Mouse (Mus musculus): ENCODE results near the gene Rbm18. TPM values are rescaled to one million over a fixed set of nuclear protein-coding genes. Genes with fewer than 3 reads are reported as not detected.

The Rbm18 gene
- polyA plus RNA-seq, 1 experiment from 2014 or later, result 78.7 TPM

GRCm38 (mm10) chr2:36102559-36102946, 34.0 kb downstream of the Rbm18 start:
- no peak overlapping the region for H3K27ac ChIP-seq (ENCODE audit: low read length)
- H3K36me3 ChIP-seq (ENCODE audit: control insufficient read depth, insufficient read depth, low read length), result no peaks in the 10 kb centered on the region
- 4% methylated on average over 21 of the region's 21 CpGs for WGBS
- no peak overlapping the region for H3K9ac ChIP-seq (replicated peaks; ENCODE audit: low read depth, low read length)
- peaks cover 23% of the 10 kb centered on the region for H3K4me1 ChIP-seq (ENCODE audit: control insufficient read depth, insufficient read depth, low read length)
- peaks cover 81% of the 10 kb centered on the region for H3K27me3 ChIP-seq (ENCODE audit: control insufficient read depth, insufficient read depth, low read length)
- peak overlapping the region; percentile 30; the same call in 1 of the 2 replicates for H3K4me3 ChIP-seq (ENCODE audit: low read depth, low read length)
- H3K4me2 ChIP-seq (replicated peaks; ENCODE audit: low read depth, low read length), result no peak overlapping the region
- ATAC-seq (ENCODE audit: insufficient number of reproducible peaks, insufficient read depth, low FRiP score, low read depth), result no peak
- no peaks in the 10 kb centered on the region for H3K9me3 ChIP-seq (ENCODE audit: control insufficient read depth, low read depth, low read length)

DNA sequence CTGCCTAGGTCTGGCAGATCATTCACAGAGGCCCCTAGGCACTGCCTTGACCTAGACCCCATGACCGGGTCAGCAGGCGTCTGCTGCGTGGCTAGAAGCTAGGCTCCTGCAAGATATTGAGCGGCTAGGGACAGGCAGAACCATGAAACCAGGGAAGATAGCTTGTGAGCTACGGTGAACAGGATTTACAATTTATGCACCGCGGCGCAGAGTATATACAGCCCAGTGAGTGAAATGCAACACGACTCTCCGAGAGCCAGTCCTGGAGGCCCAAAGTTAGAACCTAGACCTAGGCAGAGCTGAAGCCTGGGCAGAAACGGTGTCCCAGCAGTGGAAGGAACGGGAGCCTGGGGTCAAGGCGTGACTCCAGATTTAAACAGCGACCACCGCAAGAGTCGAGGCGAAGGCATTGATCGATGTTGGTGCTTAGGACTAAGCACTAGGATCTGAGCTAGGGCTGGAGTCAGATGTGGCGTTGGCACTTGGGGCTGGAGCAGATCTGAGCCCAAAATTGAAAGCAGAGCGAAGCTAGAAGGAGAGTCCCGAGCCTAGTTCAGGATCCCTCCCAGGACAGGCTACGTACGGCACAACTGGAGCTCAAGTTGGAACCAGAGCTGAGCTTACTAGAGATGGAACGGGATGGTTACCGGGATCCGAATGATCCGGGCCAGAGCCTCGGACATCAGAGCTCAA, 34.6 kb downstream of the Rbm18 start:
- Histone ChIP-seq H3K27ac (ENCODE audit: low read length) (no peak overlapping the region), H3K4me3 (ENCODE audit: low read depth, low read length) (peak overlapping the region; percentile 11; the same call in 1 of the 2 replicates), H3K36me3 (ENCODE audit: control insufficient read depth, insufficient read depth, low read length) (no peaks in the 10 kb centered on the region), H3K9ac (replicated peaks; ENCODE audit: low read depth, low read length) (no peak overlapping the region), H3K9me3 (ENCODE audit: control insufficient read depth, low read depth, low read length) (no peaks in the 10 kb centered on the region), H3K4me2 (replicated peaks; ENCODE audit: low read depth, low read length) (no peak overlapping the region), H3K4me1 (ENCODE audit: control insufficient read depth, insufficient read depth, low read length) (peaks cover 23% of the 10 kb centered on the region), H3K27me3 (ENCODE audit: control insufficient read depth, insufficient read depth, low read length) (peaks cover 79% of the 10 kb centered on the region)
- 5% methylated on average over 28 of the region's 28 CpGs for WGBS
- no peak; the same call in 1 of the 2 replicates for ATAC-seq (ENCODE audit: insufficient number of reproducible peaks, insufficient read depth, low FRiP score, low read depth)

- Histone ChIP-seq H3K4me2 (replicated peaks; ENCODE audit: low read depth, low read length) (no peak overlapping the region), H3K36me3 (ENCODE audit: control insufficient read depth, insufficient read depth, low read length) (no peaks in the 10 kb centered on the region), H3K9ac (replicated peaks; ENCODE audit: low read depth, low read length) (no peak overlapping the region), H3K9me3 (ENCODE audit: control insufficient read depth, low read depth, low read length) (no peaks in the 10 kb centered on the region), H3K27ac (ENCODE audit: low read length) (no peak overlapping the region), H3K4me1 (ENCODE audit: control insufficient read depth, insufficient read depth, low read length) (peaks cover 17% of the 10 kb centered on the region; the same call in 1 of the 2 replicates), H3K4me3 (ENCODE audit: low read depth, low read length) (no peak overlapping the region), H3K27me3 (ENCODE audit: control insufficient read depth, insufficient read depth, low read length) (peaks cover 83% of the 10 kb centered on the region)
- ATAC-seq (ENCODE audit: insufficient number of reproducible peaks, insufficient read depth, low FRiP score, low read depth), result no peak
- 18% methylated on average over 6 of the region's 6 CpGs for whole genome bisulfite sequencing
These were observed 36.8 kb downstream of the Rbm18 start for GRCm38 (mm10) chr2:36099739-36100138.

DNA sequence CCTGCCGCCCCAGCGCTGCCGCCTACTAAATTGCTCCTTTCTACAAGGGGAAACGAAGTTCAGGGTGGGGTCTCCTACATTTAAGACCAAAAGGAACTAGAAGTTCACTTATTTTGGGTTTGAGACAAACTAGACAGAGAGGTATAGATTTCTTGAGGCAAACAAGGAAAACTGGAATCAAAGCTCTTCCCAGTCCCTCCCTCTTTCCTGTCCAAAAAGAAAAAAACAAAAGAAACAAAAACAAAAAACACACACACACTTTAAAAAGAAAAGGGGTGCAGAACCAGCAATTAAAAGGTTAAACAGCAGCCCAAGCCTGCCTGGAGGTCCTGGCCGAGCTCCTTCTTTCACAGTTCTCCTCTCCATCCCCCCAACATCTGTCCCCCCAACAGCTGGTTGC, 38.6 kb downstream of the Rbm18 start:
- Histone ChIP-seq H3K4me1 (ENCODE audit: control insufficient read depth, insufficient read depth, low read length) (peaks cover 6% of the 10 kb centered on the region; the same call in 1 of the 2 replicates), H3K4me3 (ENCODE audit: low read depth, low read length) (no peak overlapping the region), H3K9me3 (ENCODE audit: control insufficient read depth, low read depth, low read length) (no peaks in the 10 kb centered on the region), H3K9ac (replicated peaks; ENCODE audit: low read depth, low read length) (no peak overlapping the region), H3K27ac (ENCODE audit: low read length) (no peak overlapping the region), H3K27me3 (ENCODE audit: control insufficient read depth, insufficient read depth, low read length) (peaks cover 88% of the 10 kb centered on the region), H3K36me3 (ENCODE audit: control insufficient read depth, insufficient read depth, low read length) (no peaks in the 10 kb centered on the region), H3K4me2 (replicated peaks; ENCODE audit: low read depth, low read length) (no peak overlapping the region)
- WGBS, result 4% methylated on average over 5 of the region's 5 CpGs
- ATAC-seq (ENCODE audit: insufficient number of reproducible peaks, insufficient read depth, low FRiP score, low read depth), result no peak

- H3K9ac ChIP-seq (replicated peaks; ENCODE audit: low read depth, low read length), result no peak overlapping the region
- 7% methylated on average over 18 of the region's 18 CpGs for WGBS
- ATAC-seq (ENCODE audit: insufficient number of reproducible peaks, insufficient read depth, low FRiP score, low read depth), result no peak
These were observed 39.3 kb downstream of the Rbm18 start for GRCm38 (mm10) chr2:36097129-36097815.

GRCm38 (mm10) chr2:36093914-36094475, 42.6 kb downstream of the Rbm18 start:
- Histone ChIP-seq H3K4me1 (ENCODE audit: control insufficient read depth, insufficient read depth, low read length) (no peaks in the 10 kb centered on the region), H3K9ac (replicated peaks; ENCODE audit: low read depth, low read length) (no peak overlapping the region), H3K9me3 (ENCODE audit: control insufficient read depth, low read depth, low read length) (no peaks in the 10 kb centered on the region), H3K4me3 (ENCODE audit: low read depth, low read length) (no peak overlapping the region), H3K36me3 (ENCODE audit: control insufficient read depth, insufficient read depth, low read length) (no peaks in the 10 kb centered on the region), H3K27me3 (ENCODE audit: control insufficient read depth, insufficient read depth, low read length) (peaks cover 76% of the 10 kb centered on the region), H3K27ac (ENCODE audit: low read length) (no peak overlapping the region), H3K4me2 (replicated peaks; ENCODE audit: low read depth, low read length) (no peak overlapping the region)
- no peak for ATAC-seq (ENCODE audit: insufficient number of reproducible peaks, insufficient read depth, low FRiP score, low read depth)
- 5% methylated on average over 31 of the region's 31 CpGs for WGBS

More at GRCm38 (mm10) chr2:36097129-36097815, 39.3 kb downstream of the Rbm18 start:
- peaks cover 84% of the 10 kb centered on the region for H3K27me3 ChIP-seq (ENCODE audit: control insufficient read depth, insufficient read depth, low read length)
- H3K4me3 ChIP-seq (ENCODE audit: low read depth, low read length), result no peak overlapping the region
- peaks cover under 1% of the 10 kb centered on the region; the same call in 1 of the 2 replicates for H3K4me1 ChIP-seq (ENCODE audit: control insufficient read depth, insufficient read depth, low read length)
- H3K9me3 ChIP-seq (ENCODE audit: control insufficient read depth, low read depth, low read length), result no peaks in the 10 kb centered on the region
- H3K36me3 ChIP-seq (ENCODE audit: control insufficient read depth, insufficient read depth, low read length), result no peaks in the 10 kb centered on the region
- H3K4me2 ChIP-seq (replicated peaks; ENCODE audit: low read depth, low read length), result no peak overlapping the region
- H3K27ac ChIP-seq (ENCODE audit: low read length), result no peak overlapping the region

DNA sequence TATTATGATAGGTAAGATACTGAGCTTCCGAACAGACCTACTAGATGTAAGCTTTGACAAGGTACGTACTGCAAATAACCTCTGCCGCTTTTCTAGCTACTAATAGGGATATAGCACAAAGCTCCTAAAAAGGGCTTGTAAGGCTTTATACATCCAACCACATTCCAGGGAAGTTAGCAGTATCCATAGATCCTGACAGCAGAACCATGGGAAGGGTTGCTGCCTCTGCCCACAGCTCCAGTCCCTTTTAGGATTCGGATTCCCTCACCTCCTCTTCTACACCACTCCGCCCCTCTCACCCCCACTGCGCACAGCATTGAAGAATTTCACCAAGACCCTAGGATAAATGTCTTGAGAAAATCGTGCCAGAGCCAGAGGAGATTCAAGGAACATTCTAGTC, 43.3 kb downstream of the Rbm18 start:
- Histone ChIP-seq H3K27me3 (ENCODE audit: control insufficient read depth, insufficient read depth, low read length) (peaks cover 71% of the 10 kb centered on the region), H3K4me3 (ENCODE audit: low read depth, low read length) (no peak overlapping the region), H3K27ac (ENCODE audit: low read length) (no peak overlapping the region), H3K36me3 (ENCODE audit: control insufficient read depth, insufficient read depth, low read length) (no peaks in the 10 kb centered on the region), H3K9ac (replicated peaks; ENCODE audit: low read depth, low read length) (no peak overlapping the region), H3K9me3 (ENCODE audit: control insufficient read depth, low read depth, low read length) (no peaks in the 10 kb centered on the region), H3K4me2 (replicated peaks; ENCODE audit: low read depth, low read length) (no peak overlapping the region), H3K4me1 (ENCODE audit: control insufficient read depth, insufficient read depth, low read length) (no peaks in the 10 kb centered on the region)
- no peak for ATAC-seq (ENCODE audit: insufficient number of reproducible peaks, insufficient read depth, low FRiP score, low read depth)
- 24% methylated on average over 7 of the region's 7 CpGs for WGBS

- no peaks in the 10 kb centered on the region for H3K4me1 ChIP-seq (ENCODE audit: control insufficient read depth, insufficient read depth, low read length)
- no peak overlapping the region for H3K4me2 ChIP-seq (replicated peaks; ENCODE audit: low read depth, low read length)
- 13% methylated on average over 4 of the region's 4 CpGs for WGBS
- H3K4me3 ChIP-seq (ENCODE audit: low read depth, low read length), result no peak overlapping the region
- no peak overlapping the region for H3K27ac ChIP-seq (ENCODE audit: low read length)
- no peaks in the 10 kb centered on the region for H3K36me3 ChIP-seq (ENCODE audit: control insufficient read depth, insufficient read depth, low read length)
- no peak for ATAC-seq (ENCODE audit: insufficient number of reproducible peaks, insufficient read depth, low FRiP score, low read depth)
- peaks cover 67% of the 10 kb centered on the region for H3K27me3 ChIP-seq (ENCODE audit: control insufficient read depth, insufficient read depth, low read length)
- H3K9me3 ChIP-seq (ENCODE audit: control insufficient read depth, low read depth, low read length), result no peaks in the 10 kb centered on the region
- no peak overlapping the region for H3K9ac ChIP-seq (replicated peaks; ENCODE audit: low read depth, low read length)
These were observed 43.8 kb downstream of the Rbm18 start for GRCm38 (mm10) chr2:36092748-36093147.
